Mouse (Mus musculus): ENCODE results near the gene Snx11.

GRCm38 (mm10) chr11:96826481-96826880 lies 49.1 kb upstream of the Snx11 start:
- TF ChIP-seq CTCF (IDR thresholded peaks at IDR 0.05; ENCODE audit: extremely low read depth, insufficient read depth, insufficient read length, insufficient replicate concordance) (no peak), POLR2A (IDR thresholded peaks at IDR 0.05; ENCODE audit: low read depth, low read length) (no peak)

Measured in spleen, adult 2 months (tissue).